Mouse (Mus musculus): ENCODE measurements at regions not wholly inside any gene's neighbourhood (a gene's known extent, or its start where the extent isn't known, plus 50 kb on each side); places are given as distances from the start of the nearest gene placed in this dataset.
A peak's percentile ranks its signal among the peaks of the same experiment; 100 is the strongest.

DNA sequence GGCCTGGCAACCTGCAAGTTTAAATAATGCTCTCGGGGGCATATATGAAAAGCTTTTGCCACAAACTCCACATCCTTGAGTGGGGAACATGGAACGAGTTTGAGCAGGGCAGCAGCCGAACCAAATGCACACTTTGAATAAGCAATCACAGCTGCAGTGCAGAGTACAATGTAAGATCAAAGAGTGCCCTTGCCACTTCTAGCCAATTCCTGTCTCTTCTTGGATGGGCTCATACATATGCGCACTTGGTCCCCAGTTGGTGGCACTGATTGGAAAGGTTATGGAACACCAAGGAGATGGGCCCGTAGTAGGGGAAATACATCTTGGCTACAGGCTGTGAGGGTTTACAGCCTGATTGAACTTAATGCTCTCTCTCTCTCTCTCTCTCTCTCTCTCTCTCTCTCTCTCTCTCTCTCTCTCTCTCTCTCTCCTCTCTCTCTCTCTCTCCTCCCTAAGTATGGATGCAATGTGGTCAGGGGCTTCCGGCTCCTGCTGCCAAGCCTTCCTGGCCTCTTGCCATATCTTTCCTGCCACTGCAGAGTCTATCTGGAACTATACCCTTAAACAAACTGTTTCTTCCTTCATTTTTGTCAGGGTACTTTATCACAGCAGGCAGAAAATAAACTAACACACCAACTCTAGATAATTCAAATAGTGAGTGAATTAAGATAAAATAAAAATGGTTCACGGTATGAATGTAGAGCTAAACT lies 88.6 kb upstream of the Mbnl3 start:
- no peak for DNase-seq (ENCODE audit: low spot score in 2 of 2)

DNA sequence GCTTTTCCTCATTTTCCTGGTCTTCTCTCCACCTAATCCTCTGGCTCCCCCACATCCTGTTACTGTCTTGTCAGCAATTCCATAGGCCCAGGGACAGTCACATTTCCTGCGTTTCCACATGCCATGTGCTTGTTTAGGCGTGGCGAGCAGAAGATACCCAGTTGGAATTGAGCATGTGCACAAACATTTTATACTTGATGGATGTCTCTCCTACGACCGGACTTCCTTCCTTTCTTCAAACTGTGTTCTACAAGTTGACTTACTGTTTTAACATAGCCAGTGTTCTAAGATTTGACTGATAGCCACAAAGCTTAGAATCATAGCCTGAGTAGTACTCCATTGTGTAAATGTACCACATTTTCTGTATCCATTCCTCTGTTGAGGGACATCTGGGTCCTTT lies 86.0 kb upstream of the Mbnl3 start:
- no peak for DNase-seq (ENCODE audit: low spot score in 2 of 2)

DNA sequence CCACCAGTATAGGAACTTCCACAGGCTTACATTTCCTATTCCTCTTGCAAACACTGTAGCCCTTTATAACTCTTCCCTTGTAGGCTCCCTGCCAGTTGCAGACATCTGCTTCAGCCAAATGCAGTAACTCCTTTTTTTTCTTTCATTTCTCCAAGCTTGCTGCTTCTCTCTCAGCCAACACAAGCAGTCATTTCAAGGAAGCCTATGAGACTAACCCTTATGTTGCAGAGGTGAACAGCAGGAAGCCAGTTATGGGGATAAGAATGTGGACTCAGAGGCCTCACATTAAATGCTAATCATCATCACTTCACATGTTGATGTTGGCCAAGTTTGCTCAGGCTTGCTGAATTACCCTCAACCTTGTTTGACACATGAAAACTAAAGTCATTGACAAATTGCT lies 71.9 kb upstream of the Mbnl3 start:
- peak; percentile 11 to 19 for DNase-seq (ENCODE audit: low spot score in 2 of 2)

DNA sequence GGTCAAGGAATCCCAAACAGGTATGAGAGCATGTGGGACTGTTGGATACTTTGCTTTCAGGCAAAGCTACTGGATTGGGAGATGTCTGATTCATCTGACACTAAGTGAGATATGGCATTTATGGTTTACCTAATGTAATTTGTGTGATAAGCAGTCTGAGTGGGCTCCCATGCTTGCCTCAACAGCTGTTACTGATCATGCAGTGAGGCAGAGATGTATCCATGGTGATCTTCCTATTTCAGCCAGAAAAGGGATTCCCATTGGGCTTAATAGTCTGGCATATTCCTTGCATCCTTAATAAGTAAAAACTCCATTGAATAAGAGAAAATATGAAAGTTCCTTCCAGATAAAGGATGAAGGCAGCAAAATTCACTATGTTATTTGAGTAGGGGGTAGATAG lies 58.4 kb upstream of the Mbnl3 start:
- DNase-seq (ENCODE audit: low spot score in 2 of 2) = no peak

Data from right cerebral cortex, adult 2 months (tissue).